Mouse (Mus musculus): ENCODE results near the gene Cyp2s1.
"Not testable (repeated sequence)": the region's sequence is repeated elsewhere in the genome, so short reads cannot be mapped to it uniquely, and the experiment has no call there.

The Cyp2s1 gene

DNA sequence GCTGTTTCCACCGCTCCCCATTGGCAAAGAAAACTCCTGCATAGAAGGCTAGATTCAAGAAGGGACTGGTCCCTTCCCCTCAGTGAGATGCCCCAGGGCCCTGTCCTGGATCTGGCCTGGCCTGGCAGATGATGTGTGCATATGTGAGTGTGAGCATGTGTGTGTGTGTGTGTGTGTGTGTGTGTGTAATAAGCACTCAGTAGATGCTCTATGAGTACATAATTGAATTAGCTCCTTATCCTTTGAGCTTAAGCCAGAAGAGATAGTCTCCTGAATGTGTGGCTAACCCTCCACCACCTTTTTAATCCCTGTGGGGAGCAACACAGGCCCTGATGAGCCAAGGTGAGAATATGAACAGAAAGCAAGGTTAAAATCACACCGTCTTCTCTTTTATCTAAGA, 5.0 kb downstream of the Cyp2s1 start:
- DNase-seq: no peak

DNA sequence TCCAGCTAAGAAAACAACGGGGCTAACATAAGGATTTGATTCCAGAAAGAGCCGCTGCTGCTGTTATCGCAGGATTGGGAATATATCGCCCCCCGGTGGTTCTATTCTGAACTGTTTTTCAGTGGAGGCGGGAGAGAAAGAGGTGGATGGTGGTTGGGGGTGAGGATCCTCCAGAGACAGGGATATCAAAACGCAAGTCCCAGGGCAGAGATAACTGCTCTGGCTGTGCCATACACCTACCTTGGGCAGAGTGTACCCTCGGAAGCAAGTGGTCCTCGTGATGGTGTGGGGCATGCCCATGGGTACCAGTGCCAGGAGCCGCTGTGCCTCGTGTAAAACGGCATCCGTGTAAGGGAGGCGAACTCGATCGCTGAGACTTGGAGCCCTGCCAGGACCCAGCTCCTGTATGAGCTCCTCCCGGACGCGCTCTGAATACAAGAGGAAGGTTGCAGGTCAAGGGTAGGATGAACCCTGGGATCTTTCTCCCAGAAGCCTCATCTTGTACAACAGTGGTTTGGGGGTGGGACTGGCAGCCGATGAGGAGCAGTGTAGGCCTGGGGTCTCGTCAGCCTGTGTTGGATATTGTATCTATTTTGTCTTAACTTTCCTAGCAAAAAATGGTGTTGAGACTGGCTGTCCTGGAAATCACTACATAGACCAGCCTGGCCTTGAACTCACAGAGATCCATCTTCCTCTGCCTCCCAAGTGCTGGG, 10.9 kb downstream of the Cyp2s1 start:
- DNase-seq: peak; percentile 56 to 87

DNA sequence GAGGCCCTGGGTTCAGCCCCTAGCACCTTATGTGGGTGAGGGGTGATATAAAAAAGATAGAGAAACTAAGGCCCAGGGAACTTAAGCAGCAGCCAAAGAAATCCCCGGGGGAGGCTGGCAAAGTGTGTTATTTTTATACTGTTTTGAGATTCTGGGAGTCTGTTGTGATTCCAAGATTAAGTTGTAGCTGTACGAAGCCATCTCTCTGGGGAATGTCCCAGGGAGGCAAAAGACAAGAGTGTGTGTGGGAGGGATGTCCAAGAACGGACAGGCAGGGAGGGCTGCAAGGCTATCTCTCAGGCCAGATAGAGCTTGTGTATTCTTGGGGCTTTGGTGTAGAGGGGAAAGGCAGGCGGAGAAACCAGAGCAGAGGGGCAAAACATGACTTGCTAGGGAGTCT, 11.9 kb downstream of the Cyp2s1 start:
- no peak for DNase-seq

GRCm38 (mm10) chr7:25803460-25803859, 13.3 kb downstream of the Cyp2s1 start:
- no peak for DNase-seq

DNA sequence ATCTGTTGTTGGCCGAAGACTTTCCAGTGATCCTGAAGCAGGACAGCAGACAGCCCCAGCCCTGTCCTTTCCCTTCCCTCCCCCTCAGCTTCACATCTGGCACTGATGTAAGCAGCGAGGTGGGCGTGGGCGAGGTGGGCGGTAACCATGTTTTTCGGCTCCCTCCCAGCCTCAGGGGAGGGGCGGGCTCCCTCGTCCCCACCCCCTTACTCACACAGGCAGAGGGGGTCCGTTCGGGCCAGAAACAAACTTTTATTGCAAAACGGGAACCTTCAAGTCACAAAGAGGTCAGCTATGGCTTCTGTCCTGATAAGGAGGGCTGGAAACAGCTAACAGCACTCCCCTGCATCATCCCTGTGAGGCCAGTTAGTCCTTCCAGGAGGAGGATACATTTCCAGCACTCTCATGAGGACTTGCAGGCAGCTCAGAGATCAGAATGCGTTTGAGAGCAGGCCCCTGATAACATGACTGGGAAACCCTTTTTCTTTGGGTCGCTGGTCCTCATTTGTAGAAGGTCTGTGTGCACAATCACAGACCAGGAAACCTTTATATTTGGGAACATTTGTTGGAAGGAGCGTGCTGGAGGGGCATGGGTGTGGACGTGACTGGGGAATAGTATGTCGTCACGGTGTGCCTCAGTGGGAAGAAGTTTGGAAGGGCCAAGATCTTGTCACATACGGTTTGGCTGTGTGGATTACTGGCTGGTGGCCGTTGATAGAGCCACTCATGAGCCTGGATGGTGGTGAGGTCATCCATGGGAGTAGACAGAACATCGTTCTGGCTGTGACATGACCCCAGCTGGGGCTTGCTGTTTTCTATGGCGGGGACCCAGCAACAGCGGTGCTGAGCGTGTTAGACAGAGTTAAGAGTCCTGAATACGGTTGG, 14.2 kb downstream of the Cyp2s1 start:
- DNase-seq: peak; percentile 81 to 89

GRCm38 (mm10) chr7:25801031-25801430, 15.7 kb downstream of the Cyp2s1 start:
- DNase-seq: no peak

GRCm38 (mm10) chr7:25799369-25799768, 17.3 kb downstream of the Cyp2s1 start:
- no peak for DNase-seq

- no peak for DNase-seq
These were observed 18.2 kb downstream of the Cyp2s1 start for GRCm38 (mm10) chr7:25798540-25798939.

GRCm38 (mm10) chr7:25794775-25795174, 21.9 kb downstream of the Cyp2s1 start:
- DNase-seq: no peak

DNA sequence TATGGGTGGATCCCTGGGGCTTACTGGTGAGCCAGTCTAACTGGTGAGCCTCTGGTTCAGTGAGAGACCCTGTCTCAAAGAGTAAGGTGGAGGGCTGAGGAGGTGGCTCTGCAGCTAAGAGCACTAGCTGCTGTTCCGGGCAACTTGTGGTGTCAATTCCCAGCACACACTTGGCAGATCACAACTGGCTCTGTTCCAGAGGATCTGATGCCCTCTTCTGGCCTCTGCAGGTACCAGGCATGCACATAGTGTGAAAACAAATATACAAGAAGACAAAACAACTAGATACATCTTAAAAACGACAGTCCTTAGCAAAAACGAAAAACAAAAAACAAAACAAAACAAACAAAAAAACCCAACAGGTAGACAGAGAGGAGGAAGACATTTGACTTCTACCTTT, 23.0 kb downstream of the Cyp2s1 start:
- DNase-seq: peak in 1 of 2 experiments; percentile 70

DNA sequence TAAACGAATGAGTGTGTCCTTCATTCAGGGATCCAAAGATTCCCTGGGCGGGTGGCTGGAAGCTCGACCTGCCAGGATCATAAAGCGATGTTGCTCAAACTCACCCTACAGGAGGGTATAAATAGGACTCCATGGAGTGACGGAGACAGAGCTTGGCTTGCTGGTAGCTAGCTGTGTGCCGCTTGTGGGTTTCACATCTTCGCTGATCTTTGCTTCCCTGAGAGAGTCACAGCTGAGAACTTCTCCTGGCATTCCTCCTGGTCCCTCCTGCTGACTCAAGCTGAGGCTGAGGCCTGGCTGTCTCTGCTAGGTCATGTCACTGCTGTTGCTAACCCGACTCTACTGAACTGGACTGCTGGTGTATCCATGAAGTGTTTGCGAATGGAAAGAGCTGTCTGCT, 23.7 kb downstream of the Cyp2s1 start:
- DNase-seq: not testable (repeated sequence)

GRCm38 (mm10) chr7:25790615-25791014, 26.1 kb downstream of the Cyp2s1 start:
- DNase-seq: peak in 1 of 2 experiments; percentile 37

DNA sequence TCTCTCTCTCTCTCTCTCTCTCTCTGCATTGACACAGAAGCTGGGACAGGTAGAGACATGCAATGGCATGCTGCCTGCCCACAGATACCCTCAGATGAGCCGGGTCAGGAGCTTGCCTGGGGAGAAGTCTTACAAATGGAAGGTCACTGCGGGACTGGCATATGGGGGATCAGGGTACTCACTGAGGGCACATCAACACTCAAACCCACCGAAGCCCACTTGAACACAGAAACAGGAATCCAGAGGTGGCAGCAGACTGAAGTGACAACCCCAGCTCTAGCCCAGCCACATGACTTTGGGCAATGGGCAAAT, 27.6 kb downstream of the Cyp2s1 start:
- DNase-seq: no peak

- DNase-seq: peak; percentile 79 to 84
These were observed 28.2 kb downstream of the Cyp2s1 start, which contains the start of gene Axl for GRCm38 (mm10) chr7:25788220-25789128. Gene Axl (minus strand): TSS chr7:25788705.

- peak; percentile 32 to 62 for DNase-seq
These were observed 29.1 kb downstream of the Cyp2s1 start for GRCm38 (mm10) chr7:25787456-25788219.

GRCm38 (mm10) chr7:25786974-25787373, 29.7 kb downstream of the Cyp2s1 start:
- no peak for DNase-seq

DNA sequence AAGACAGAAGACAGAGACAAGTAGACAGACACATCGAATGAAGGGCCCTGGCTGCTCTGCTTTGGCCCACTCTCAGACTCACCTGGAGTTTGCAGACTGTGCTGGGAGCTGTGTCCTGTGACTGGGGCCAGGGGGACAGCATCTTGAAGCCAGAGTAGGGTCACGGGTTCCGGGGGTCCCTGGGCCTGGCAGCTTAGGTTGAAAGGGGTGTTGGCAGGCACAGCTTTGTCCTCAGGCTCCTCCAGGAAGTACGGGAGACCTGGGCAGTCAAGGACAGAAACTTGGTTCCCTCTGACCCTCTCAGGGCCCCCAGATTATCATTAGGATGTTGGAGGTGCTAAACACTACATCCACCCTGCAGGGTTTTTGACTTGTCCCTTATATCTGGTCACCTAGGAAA, 31.0 kb downstream of the Cyp2s1 start:
- DNase-seq: no peak

DNA sequence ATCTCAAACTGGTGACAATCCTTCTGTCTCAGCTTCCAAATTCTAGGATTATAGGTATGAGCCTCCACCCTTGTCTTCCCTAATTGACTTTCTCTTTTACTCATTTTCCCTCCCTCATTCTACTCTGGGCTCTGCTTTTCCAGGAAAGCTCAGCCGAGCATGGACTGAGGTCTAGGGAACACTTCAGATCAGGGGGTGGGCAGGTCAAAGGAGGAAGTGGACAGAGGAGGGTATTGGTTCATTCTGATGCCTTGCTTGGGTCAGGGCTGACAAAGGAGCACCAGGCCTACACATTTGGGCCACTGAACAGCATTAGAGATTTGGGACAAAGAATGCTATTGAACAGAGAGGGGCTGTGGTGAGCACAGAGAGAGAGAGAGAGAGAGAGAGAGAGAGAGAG, 31.9 kb downstream of the Cyp2s1 start:
- no peak for DNase-seq

DNA sequence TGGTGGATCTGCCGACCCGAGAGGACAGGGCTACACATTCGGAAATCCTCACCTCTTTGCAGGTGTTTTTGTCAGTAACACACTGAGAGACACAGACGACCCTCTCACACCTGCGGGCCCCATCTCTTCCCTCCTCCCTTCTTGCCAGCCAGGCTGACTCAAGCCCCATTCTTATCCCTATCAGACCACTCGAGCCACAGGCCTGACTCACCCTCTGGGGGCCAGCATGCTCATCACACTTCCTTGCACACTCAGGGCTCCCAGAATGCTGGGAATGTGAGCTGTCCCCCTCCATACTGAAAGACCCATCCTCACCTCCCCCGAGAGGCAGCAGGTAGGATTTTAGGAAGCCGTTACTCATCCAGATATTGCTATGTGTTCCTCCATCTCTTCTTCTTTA, 33.0 kb downstream of the Cyp2s1 start:
- no peak for DNase-seq

DNA sequence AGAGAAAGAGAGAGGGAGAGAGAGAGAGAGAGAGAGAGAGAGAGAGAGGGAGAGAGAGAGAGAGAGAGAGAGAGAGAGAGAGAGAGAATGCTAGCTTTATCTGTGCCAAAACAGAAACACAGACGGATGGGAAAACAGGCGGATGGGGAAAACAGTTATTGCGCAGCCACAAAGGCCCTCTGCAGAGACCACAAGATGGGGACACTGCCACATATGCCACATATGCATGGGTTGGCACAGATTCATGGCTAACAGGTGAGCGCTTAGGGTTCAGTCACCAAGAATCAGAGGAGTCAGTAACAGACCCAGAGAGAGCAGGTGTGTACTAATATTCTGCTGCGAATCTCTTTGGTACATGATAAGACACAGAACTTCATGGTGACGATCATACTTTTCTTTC, 34.0 kb downstream of the Cyp2s1 start:
- no peak for DNase-seq

GRCm38 (mm10) chr7:25781937-25782610, 34.6 kb downstream of the Cyp2s1 start:
- peak in 1 of 2 experiments; percentile 51 for DNase-seq
